Mouse (Mus musculus) heart, postnatal 0 days (tissue): ENCODE measurements around the gene Trcg1. TPM values are rescaled to one million over a fixed set of nuclear protein-coding genes. Genes with fewer than 3 reads are reported as not detected.

ENCODE experiments used
- ATAC-seq: fragments of 200-750 bp; cut with Nextera tagmentation; 2 replicates; pipeline ENCODE4 v1.8.0; 2017; ENCODE audit warnings: low read depth, moderate number of reproducible peaks, moderate library complexity; ENCODE audit not compliant: insufficient read depth
- DNase-seq: peaks from one replicate; pipeline ENCODE4 v3.0.0-alpha.2; 2016; ENCODE audit warnings: low spot score
- H3K27ac ChIP-seq: fragments of 300-500 bp; sonication (generic); 2 replicates; pipeline ENCODE4 v1.5.1; 2014; ENCODE audit warnings: low read depth, mild to moderate bottlenecking
- H3K27me3 ChIP-seq: fragments of 300-500 bp; sonication (generic); 2 replicates; pipeline ENCODE4 v1.6.1; 2014; ENCODE audit warnings: low read length, mixed read lengths; ENCODE audit not compliant: control insufficient read depth, insufficient read depth
- H3K36me3 ChIP-seq: fragments of 300-500 bp; sonication (generic); replicated peaks from 2 replicates; pipeline ENCODE4 v1.6.1; 2014; ENCODE audit warnings: low read length, mixed read lengths; ENCODE audit not compliant: control insufficient read depth, insufficient read depth
- H3K4me1 ChIP-seq: fragments of 300-500 bp; sonication (generic); 2 replicates; pipeline ENCODE4 v1.6.1; 2014; ENCODE audit warnings: antibody characterized with exemption; ENCODE audit not compliant: control insufficient read depth, insufficient read depth
- H3K4me2 ChIP-seq: fragments of 300-500 bp; sonication (generic); 2 replicates; pipeline ENCODE4 v1.6.1; 2014; ENCODE audit warnings: low read depth, mild to moderate bottlenecking, low read length, moderate library complexity
- H3K4me3 ChIP-seq: fragments of 300-500 bp; sonication (generic); 2 replicates; pipeline ENCODE4 v1.5.1; 2014; ENCODE audit warnings: low read depth, low read length
- H3K9ac ChIP-seq: fragments of 300-500 bp; sonication (generic); replicated peaks from 2 replicates; pipeline ENCODE4 v1.6.1; 2014; ENCODE audit warnings: low read depth, low read length, mixed read lengths
- H3K9me3 ChIP-seq: fragments of 300-500 bp; sonication (generic); replicated peaks from 2 replicates; pipeline ENCODE4 v1.6.1; 2016; ENCODE audit warnings: low read length; ENCODE audit not compliant: control insufficient read depth
- CTCF ChIP-seq: IDR thresholded peaks from 2 replicates; pipeline ENCODE4 v1.5.1; 2016; ENCODE audit warnings: antibody characterized with exemption, control low read depth, low read depth
- EP300 ChIP-seq: IDR thresholded peaks from 2 replicates; pipeline ENCODE4 v1.6.1; 2016; ENCODE audit warnings: antibody characterized with exemption, low read depth
- WGBS: fragments of 180-500 bp; shearing (Covaris S2); extraction: QIAGEN DNeasy Blood & Tissue Kit; methylation state at CpG from one replicate; pipeline ENCODE4 v1.1.7; 2014; 5-methylcytosine and 5-hydroxymethylcytosine counted together
- polyA plus RNA-seq: library from polyadenylated mRNA; unstranded; fragments of >200 nt; fragmentation: Nextera tagmentation; extraction: Ambion mirVana; gene quantifications from 2 replicates; pipeline ENCODE4 v1.2.1, GENCODE M21; 2015
- total RNA-seq: library from RNA; depleted of rRNA; stranded (reverse); fragments of >200 nt; gene quantifications from 2 replicates; pipeline ENCODE4 v1.2.3, GENCODE M21; 2014; ENCODE audit warnings: low replicate concordance

Trcg1 gene
- total and polyA plus RNA-seq, 2 experiments from 2014 or later = not detected

GRCm38 (mm10) chr9:57267421-57267820 lies 31.1 kb downstream of the Trcg1 start:
- no peaks in the 10 kb centered on the region for H3K27me3 ChIP-seq
- TF ChIP-seq EP300 = no peak
- TF ChIP-seq CTCF = no peak
- ATAC-seq (no peak), DNase-seq (peak; percentile 0)
- 78% methylated on average over 5 of the region's 5 CpGs for WGBS
- H3K9ac ChIP-seq = no peak overlapping the region
- no peaks in the 10 kb centered on the region for H3K36me3 ChIP-seq
- H3K9me3 ChIP-seq = no peaks in the 10 kb centered on the region
- H3K27ac ChIP-seq = no peak overlapping the region
- H3K4me2 ChIP-seq = no peak overlapping the region
- H3K4me3 ChIP-seq = no peak overlapping the region
- peaks cover 21% of the 10 kb centered on the region for H3K4me1 ChIP-seq

GRCm38 (mm10) chr9:57268078-57268477 lies 31.7 kb downstream of the Trcg1 start:
- ATAC-seq (no peak), DNase-seq (peak; percentile 5)
- 41% methylated on average over 10 of the region's 10 CpGs for WGBS
- H3K36me3 ChIP-seq = no peaks in the 10 kb centered on the region
- H3K9ac ChIP-seq = no peak overlapping the region
- no peak overlapping the region for H3K4me2 ChIP-seq
- H3K4me3 ChIP-seq = no peak overlapping the region
- TF ChIP-seq CTCF (no peak), EP300 (no peak)
- H3K27ac ChIP-seq = no peak overlapping the region
- H3K4me1 ChIP-seq = peaks cover 19% of the 10 kb centered on the region
- no peaks in the 10 kb centered on the region for H3K27me3 ChIP-seq
- no peaks in the 10 kb centered on the region for H3K9me3 ChIP-seq

- Histone ChIP-seq H3K9ac (no peak overlapping the region), H3K27me3 (no peaks in the 10 kb centered on the region), H3K4me1 (peaks cover 20% of the 10 kb centered on the region), H3K9me3 (no peaks in the 10 kb centered on the region), H3K27ac (no peak overlapping the region), H3K36me3 (no peaks in the 10 kb centered on the region), H3K4me3 (no peak overlapping the region), H3K4me2 (no peak overlapping the region)
- 25% methylated on average over 3 of the region's 3 CpGs for WGBS
- DNase-seq (peak; percentile 10), ATAC-seq (no peak)
- no peak for TF ChIP-seq CTCF
- no peak for TF ChIP-seq EP300
Measured at GRCm38 (mm10) chr9:57268575-57268974, 32.2 kb downstream of the Trcg1 start.

- H3K4me1 ChIP-seq = peaks cover 20% of the 10 kb centered on the region
- 28% methylated on average over 1 of the region's 1 CpGs for WGBS
- no peak for ATAC-seq
Measured at GRCm38 (mm10) chr9:57269384-57269783, 33.0 kb downstream of the Trcg1 start.

GRCm38 (mm10) chr9:57270399-57270798 lies 34.0 kb downstream of the Trcg1 start:
- H3K4me3 ChIP-seq = no peak overlapping the region
- no peak overlapping the region for H3K9ac ChIP-seq
- no peak overlapping the region for H3K4me2 ChIP-seq
- no peaks in the 10 kb centered on the region for H3K36me3 ChIP-seq
- no peaks in the 10 kb centered on the region for H3K9me3 ChIP-seq
- ATAC-seq (no peak), DNase-seq (no peak)
- no peak overlapping the region for H3K27ac ChIP-seq
- peaks cover 11% of the 10 kb centered on the region for H3K4me1 ChIP-seq
- TF ChIP-seq EP300 = no peak
- no peak for TF ChIP-seq CTCF
- WGBS = 40% methylated on average over 8 of the region's 8 CpGs
- no peaks in the 10 kb centered on the region for H3K27me3 ChIP-seq

More at GRCm38 (mm10) chr9:57269384-57269783, 33.0 kb downstream of the Trcg1 start:
- Histone ChIP-seq H3K27me3 (no peaks in the 10 kb centered on the region), H3K9me3 (no peaks in the 10 kb centered on the region), H3K4me3 (no peak overlapping the region), H3K9ac (no peak overlapping the region), H3K27ac (no peak overlapping the region), H3K4me2 (no peak overlapping the region), H3K36me3 (no peaks in the 10 kb centered on the region)
- TF ChIP-seq EP300 (no peak), CTCF (no peak)
- DNase-seq = no peak

GRCm38 (mm10) chr9:57271081-57271480 lies 34.7 kb downstream of the Trcg1 start:
- H3K27me3 ChIP-seq = no peaks in the 10 kb centered on the region
- no peak overlapping the region for H3K27ac ChIP-seq
- no peak for ATAC-seq
- TF ChIP-seq EP300 = no peak
- TF ChIP-seq CTCF = no peak
- WGBS = 38% methylated on average over 1 of the region's 1 CpGs
- H3K36me3 ChIP-seq = no peaks in the 10 kb centered on the region
- H3K4me2 ChIP-seq = no peak overlapping the region
- H3K9ac ChIP-seq = no peak overlapping the region
- no peaks in the 10 kb centered on the region for H3K9me3 ChIP-seq
- no peak overlapping the region for H3K4me3 ChIP-seq
- 0 out of 2 replicates have a peak, but pooled peaks cover 4% of the 10 kb centered on the region for H3K4me1 ChIP-seq
- no peak for DNase-seq
